Mouse (Mus musculus) liver, embryonic 11.5 days (tissue): Measurements from ENCODE around the gene Foxb2. TPM values are rescaled to one million over a fixed set of nuclear protein-coding genes. Genes with fewer than 3 reads are reported as not detected.
"Not testable (repeated sequence)": the region's sequence is repeated elsewhere in the genome, so short reads cannot be mapped to it uniquely, and the experiment has no call there.

Experiments used
- ATAC-seq: fragments of 200-750 bp; cut with Nextera tagmentation; replicated peaks from 2 replicates; pipeline ENCODE4 v1.8.0; 2017; ENCODE audit warnings: moderate number of reproducible peaks, mild to moderate bottlenecking, moderate TSS enrichment, moderate library complexity; ENCODE audit not compliant: low FRiP score
- DNase-seq: peaks from one replicate; pipeline ENCODE4 v3.0.0-alpha.2; 2017; ENCODE audit warnings: low spot score
- H3K27ac ChIP-seq: fragments of 300-500 bp; sonication (generic); 2 replicates; pipeline ENCODE4 v1.5.1; 2014; ENCODE audit warnings: mild to moderate bottlenecking, low read depth, low read length, control low read depth
- H3K27me3 ChIP-seq: fragments of 300-500 bp; sonication (generic); replicated peaks from 2 replicates; pipeline ENCODE4 v1.6.1; 2014; ENCODE audit warnings: low read length, mixed read lengths; ENCODE audit not compliant: control insufficient read depth, insufficient read depth
- H3K36me3 ChIP-seq: fragments of 300-500 bp; sonication (generic); 2 replicates; pipeline ENCODE4 v1.6.1; 2014; ENCODE audit warnings: mild to moderate bottlenecking, low read length, moderate library complexity, mixed read lengths; ENCODE audit not compliant: control insufficient read depth, insufficient read depth
- H3K4me1 ChIP-seq: fragments of 300-500 bp; sonication (generic); replicated peaks from 2 replicates; pipeline ENCODE4 v1.6.1; 2014; ENCODE audit warnings: low read length, mixed read lengths; ENCODE audit not compliant: control insufficient read depth, insufficient read depth
- H3K4me2 ChIP-seq: fragments of 300-500 bp; sonication (generic); 2 replicates; pipeline ENCODE4 v1.6.1; 2014; ENCODE audit warnings: mild to moderate bottlenecking, control low read depth, moderate library complexity
- H3K4me3 ChIP-seq: fragments of 300-500 bp; sonication (generic); 2 replicates; pipeline ENCODE4 v1.5.1; 2014; ENCODE audit warnings: low read depth, low read length, control low read depth
- H3K9ac ChIP-seq: fragments of 300-500 bp; sonication (generic); 2 replicates; pipeline ENCODE4 v1.6.1; 2014; ENCODE audit warnings: low read depth, low read length, control low read depth
- H3K9me3 ChIP-seq: fragments of 300-500 bp; sonication (generic); 2 replicates; pipeline ENCODE4 v1.6.1; 2016; ENCODE audit warnings: low read length, inconsistent platforms, mixed read lengths; ENCODE audit not compliant: control insufficient read depth
- WGBS: fragments of 180-500 bp; shearing (Covaris S2); extraction: QIAGEN DNeasy Blood & Tissue Kit; methylation state at CpG from one replicate; pipeline ENCODE4 v1.1.7; 2014; 5-methylcytosine and 5-hydroxymethylcytosine counted together
- polyA plus RNA-seq: library from polyadenylated mRNA; unstranded; fragments of >200 nt; fragmentation: Nextera tagmentation; extraction: Ambion mirVana; gene quantifications from 2 replicates; pipeline ENCODE4 v1.2.1, GENCODE M21; 2014

Gene Foxb2
- polyA plus RNA-seq, 1 experiment from 2014 or later, result not detected

GRCm38 (mm10) chr19:16873942-16874861 lies 597 bp upstream of the Foxb2 start:
- no peak for ATAC-seq
- no peaks in the 10 kb centered on the region for H3K9me3 ChIP-seq
- peaks cover 100% of the 10 kb centered on the region for H3K27me3 ChIP-seq
- H3K4me2 ChIP-seq, result peak overlapping the region; percentile 60
- H3K4me1 ChIP-seq, result peaks cover 8% of the 10 kb centered on the region; the same call in 1 of the 2 replicates
- peak; percentile 59 for DNase-seq
- no peak overlapping the region for H3K27ac ChIP-seq
- peak overlapping the region; percentile 39 for H3K4me3 ChIP-seq
- H3K36me3 ChIP-seq, result no peaks in the 10 kb centered on the region
- WGBS, result 1% methylated on average over 55 of the region's 55 CpGs
- H3K9ac ChIP-seq, result no peak overlapping the region

- DNase-seq (peak; percentile 61), ATAC-seq (no peak)
- peaks cover 8% of the 10 kb centered on the region; the same call in 1 of the 2 replicates for H3K4me1 ChIP-seq
- H3K36me3 ChIP-seq, result no peaks in the 10 kb centered on the region
- no peaks in the 10 kb centered on the region for H3K9me3 ChIP-seq
- H3K27ac ChIP-seq, result no peak overlapping the region
- H3K4me3 ChIP-seq, result peak overlapping the region; percentile 39
- no peak overlapping the region for H3K9ac ChIP-seq
- peak overlapping the region; percentile 60 for H3K4me2 ChIP-seq
- peaks cover 99% of the 10 kb centered on the region for H3K27me3 ChIP-seq
- 1% methylated on average over 86 of the region's 88 CpGs for WGBS
These were observed 1.0 kb downstream of the Foxb2 start for GRCm38 (mm10) chr19:16872331-16873180.

GRCm38 (mm10) chr19:16871192-16871760 lies 2.3 kb downstream of the Foxb2 start:
- Histone ChIP-seq H3K36me3 (no peaks in the 10 kb centered on the region), H3K4me1 (peaks cover 8% of the 10 kb centered on the region; the same call in 1 of the 2 replicates), H3K27me3 (peaks cover 93% of the 10 kb centered on the region), H3K9ac (no peak overlapping the region), H3K27ac (no peak overlapping the region), H3K9me3 (no peaks in the 10 kb centered on the region), H3K4me2 (no peak overlapping the region), H3K4me3 (no peak overlapping the region)
- DNase-seq, result peak; percentile 42
- WGBS, result 1% methylated on average over 24 of the region's 24 CpGs
- no peak for ATAC-seq

GRCm38 (mm10) chr19:16870501-16871191 lies 3.0 kb downstream of the Foxb2 start:
- 2% methylated on average over 28 of the region's 28 CpGs for WGBS
- H3K27me3 ChIP-seq, result peaks cover 87% of the 10 kb centered on the region
- no peak overlapping the region for H3K27ac ChIP-seq
- no peaks in the 10 kb centered on the region for H3K9me3 ChIP-seq
- DNase-seq (peak; percentile 51), ATAC-seq (no peak)
- H3K4me3 ChIP-seq, result no peak overlapping the region
- peaks cover 8% of the 10 kb centered on the region; the same call in 1 of the 2 replicates for H3K4me1 ChIP-seq
- no peak overlapping the region for H3K9ac ChIP-seq
- H3K4me2 ChIP-seq, result no peak overlapping the region
- no peaks in the 10 kb centered on the region for H3K36me3 ChIP-seq

- Histone ChIP-seq H3K4me1 (peaks cover 4% of the 10 kb centered on the region; the same call in 1 of the 2 replicates), H3K27me3 (peaks cover 66% of the 10 kb centered on the region), H3K4me3 (no peak overlapping the region), H3K36me3 (no peaks in the 10 kb centered on the region), H3K9me3 (no peaks in the 10 kb centered on the region), H3K27ac (no peak overlapping the region), H3K9ac (no peak overlapping the region), H3K4me2 (no peak overlapping the region)
- WGBS, result 35% methylated on average over 5 of the region's 5 CpGs
- no peak for ATAC-seq
- DNase-seq, result no peak
These were observed 5.1 kb downstream of the Foxb2 start for GRCm38 (mm10) chr19:16868534-16868933.

GRCm38 (mm10) chr19:16858646-16859045 lies 15.0 kb downstream of the Foxb2 start:
- no peaks in the 10 kb centered on the region for H3K36me3 ChIP-seq
- WGBS, result 60% methylated on average over 4 of the region's 4 CpGs
- no peaks in the 10 kb centered on the region for H3K9me3 ChIP-seq
- no peaks in the 10 kb centered on the region for H3K4me1 ChIP-seq
- 0 out of 2 replicates have a peak, but pooled peaks cover 3% of the 10 kb centered on the region for H3K27me3 ChIP-seq
- no peak overlapping the region for H3K4me3 ChIP-seq
- H3K4me2 ChIP-seq, result no peak overlapping the region
- H3K27ac ChIP-seq, result no peak overlapping the region
- H3K9ac ChIP-seq, result no peak overlapping the region
- ATAC-seq (no peak), DNase-seq (no peak)

GRCm38 (mm10) chr19:16856752-16857151 lies 16.9 kb downstream of the Foxb2 start:
- Histone ChIP-seq H3K27ac (no peak overlapping the region), H3K27me3 (no peaks in the 10 kb centered on the region), H3K9me3 (no peaks in the 10 kb centered on the region), H3K36me3 (no peaks in the 10 kb centered on the region), H3K4me2 (no peak overlapping the region), H3K4me1 (no peaks in the 10 kb centered on the region), H3K9ac (no peak overlapping the region), H3K4me3 (no peak overlapping the region)
- DNase-seq (no peak), ATAC-seq (no peak)
- WGBS, result 72% methylated on average over 5 of the region's 5 CpGs

- H3K4me3 ChIP-seq, ATAC-seq, H3K9me3 ChIP-seq, H3K36me3 ChIP-seq, H3K27ac ChIP-seq, H3K27me3 ChIP-seq, H3K4me2 ChIP-seq, H3K9ac ChIP-seq, DNase-seq, H3K4me1 ChIP-seq: not testable (repeated sequence)
- 93% methylated on average over 2 of the region's 2 CpGs for WGBS
These were observed 29.5 kb downstream of the Foxb2 start for GRCm38 (mm10) chr19:16844091-16844490.
